Mouse (Mus musculus): Measurements from ENCODE around the gene Gkap1. TPM values are rescaled to one million over a fixed set of nuclear protein-coding genes. Genes with fewer than 3 reads are reported as not detected.

Gkap1 gene
- polyA plus RNA-seq, 1 experiment, result 195 TPM

GRCm38 (mm10) chr13:58302421-58303145, 27.1 kb upstream of the Gkap1 start:
- Histone ChIP-seq H3K27ac (ENCODE audit: control insufficient read depth, insufficient read depth, low read depth, low read length) (no peak overlapping the region), H3K27me3 (ENCODE audit: control insufficient read depth, insufficient read depth, low read length) (no peaks in the 10 kb centered on the region), H3K4me1 (ENCODE audit: control insufficient read depth, insufficient read depth, low read length) (no peaks in the 10 kb centered on the region), H3K36me3 (ENCODE audit: control insufficient read depth, insufficient read depth, low read length) (no peaks in the 10 kb centered on the region; the same call in 1 of the 2 replicates), H3K4me3 (ENCODE audit: control insufficient read depth, low read depth, low read length) (no peak overlapping the region)
- TF ChIP-seq CTCF (IDR thresholded peaks at IDR 0.05; ENCODE audit: control insufficient read depth, insufficient read depth, insufficient replicate concordance, low read depth, low read length) (no peak), POLR2A (IDR thresholded peaks at IDR 0.05; ENCODE audit: control insufficient read depth, low read depth, low read length) (no peak)

- TF ChIP-seq POLR2A (IDR thresholded peaks at IDR 0.05; ENCODE audit: control insufficient read depth, low read depth, low read length), result no peak
- no peak for TF ChIP-seq CTCF (IDR thresholded peaks at IDR 0.05; ENCODE audit: control insufficient read depth, insufficient read depth, insufficient replicate concordance, low read depth, low read length)
- H3K27ac ChIP-seq (ENCODE audit: control insufficient read depth, insufficient read depth, low read depth, low read length), result no peak overlapping the region
- no peaks in the 10 kb centered on the region for H3K27me3 ChIP-seq (ENCODE audit: control insufficient read depth, insufficient read depth, low read length)
- no peaks in the 10 kb centered on the region; the same call in 1 of the 2 replicates for H3K36me3 ChIP-seq (ENCODE audit: control insufficient read depth, insufficient read depth, low read length)
- H3K4me1 ChIP-seq (ENCODE audit: control insufficient read depth, insufficient read depth, low read length), result no peaks in the 10 kb centered on the region
- no peak overlapping the region for H3K4me3 ChIP-seq (ENCODE audit: control insufficient read depth, low read depth, low read length)
Observed at GRCm38 (mm10) chr13:58301961-58302360, 26.5 kb upstream of the Gkap1 start.

- Histone ChIP-seq H3K27ac (ENCODE audit: control insufficient read depth, insufficient read depth, low read depth, low read length) (no peak overlapping the region), H3K36me3 (ENCODE audit: control insufficient read depth, insufficient read depth, low read length) (no peaks in the 10 kb centered on the region; the same call in 1 of the 2 replicates), H3K4me3 (ENCODE audit: control insufficient read depth, low read depth, low read length) (no peak overlapping the region), H3K27me3 (ENCODE audit: control insufficient read depth, insufficient read depth, low read length) (no peaks in the 10 kb centered on the region), H3K4me1 (ENCODE audit: control insufficient read depth, insufficient read depth, low read length) (no peaks in the 10 kb centered on the region)
- TF ChIP-seq CTCF (IDR thresholded peaks at IDR 0.05; ENCODE audit: control insufficient read depth, insufficient read depth, insufficient replicate concordance, low read depth, low read length) (no peak), POLR2A (IDR thresholded peaks at IDR 0.05; ENCODE audit: control insufficient read depth, low read depth, low read length) (no peak)
Observed at GRCm38 (mm10) chr13:58298756-58299155, 23.3 kb upstream of the Gkap1 start.

- H3K27me3 ChIP-seq (ENCODE audit: control insufficient read depth, insufficient read depth, low read length), result no peaks in the 10 kb centered on the region
- H3K27ac ChIP-seq (ENCODE audit: control insufficient read depth, insufficient read depth, low read depth, low read length), result no peak overlapping the region
- no peaks in the 10 kb centered on the region; the same call in 1 of the 2 replicates for H3K36me3 ChIP-seq (ENCODE audit: control insufficient read depth, insufficient read depth, low read length)
- peaks cover 3% of the 10 kb centered on the region; the same call in 1 of the 2 replicates for H3K4me1 ChIP-seq (ENCODE audit: control insufficient read depth, insufficient read depth, low read length)
- no peak overlapping the region for H3K4me3 ChIP-seq (ENCODE audit: control insufficient read depth, low read depth, low read length)
- no peak for TF ChIP-seq POLR2A (IDR thresholded peaks at IDR 0.05; ENCODE audit: control insufficient read depth, low read depth, low read length)
- no peak for TF ChIP-seq CTCF (IDR thresholded peaks at IDR 0.05; ENCODE audit: control insufficient read depth, insufficient read depth, insufficient replicate concordance, low read depth, low read length)
Observed at GRCm38 (mm10) chr13:58295582-58295981, 20.1 kb upstream of the Gkap1 start.

- Histone ChIP-seq H3K27ac (ENCODE audit: control insufficient read depth, insufficient read depth, low read depth, low read length) (no peak overlapping the region), H3K27me3 (ENCODE audit: control insufficient read depth, insufficient read depth, low read length) (no peaks in the 10 kb centered on the region), H3K4me3 (ENCODE audit: control insufficient read depth, low read depth, low read length) (no peak overlapping the region), H3K36me3 (ENCODE audit: control insufficient read depth, insufficient read depth, low read length) (no peaks in the 10 kb centered on the region; the same call in 1 of the 2 replicates), H3K4me1 (ENCODE audit: control insufficient read depth, insufficient read depth, low read length) (peaks cover 4% of the 10 kb centered on the region; the same call in 1 of the 2 replicates)
- TF ChIP-seq CTCF (IDR thresholded peaks at IDR 0.05; ENCODE audit: control insufficient read depth, insufficient read depth, insufficient replicate concordance, low read depth, low read length) (no peak), POLR2A (IDR thresholded peaks at IDR 0.05; ENCODE audit: control insufficient read depth, low read depth, low read length) (no peak)
Observed at GRCm38 (mm10) chr13:58292811-58293210, 17.3 kb upstream of the Gkap1 start.

- peaks cover 6% of the 10 kb centered on the region; the same call in 1 of the 2 replicates for H3K4me1 ChIP-seq (ENCODE audit: control insufficient read depth, insufficient read depth, low read length)
Observed at GRCm38 (mm10) chr13:58289308-58289707, 13.8 kb upstream of the Gkap1 start.

GRCm38 (mm10) chr13:58287822-58288221, 12.3 kb upstream of the Gkap1 start:
- H3K27ac ChIP-seq (ENCODE audit: control insufficient read depth, insufficient read depth, low read depth, low read length), result no peak overlapping the region
- no peak overlapping the region for H3K4me3 ChIP-seq (ENCODE audit: control insufficient read depth, low read depth, low read length)
- peak; percentile 93 for TF ChIP-seq CTCF (IDR thresholded peaks at IDR 0.05; ENCODE audit: control insufficient read depth, insufficient read depth, insufficient replicate concordance, low read depth, low read length)
- TF ChIP-seq POLR2A (IDR thresholded peaks at IDR 0.05; ENCODE audit: control insufficient read depth, low read depth, low read length), result no peak
- no peaks in the 10 kb centered on the region for H3K27me3 ChIP-seq (ENCODE audit: control insufficient read depth, insufficient read depth, low read length)
- no peaks in the 10 kb centered on the region; the same call in 1 of the 2 replicates for H3K36me3 ChIP-seq (ENCODE audit: control insufficient read depth, insufficient read depth, low read length)
- peaks cover 5% of the 10 kb centered on the region; the same call in 1 of the 2 replicates for H3K4me1 ChIP-seq (ENCODE audit: control insufficient read depth, insufficient read depth, low read length)

More at GRCm38 (mm10) chr13:58289308-58289707, 13.8 kb upstream of the Gkap1 start:
- H3K27me3 ChIP-seq (ENCODE audit: control insufficient read depth, insufficient read depth, low read length), result no peaks in the 10 kb centered on the region
- TF ChIP-seq POLR2A (IDR thresholded peaks at IDR 0.05; ENCODE audit: control insufficient read depth, low read depth, low read length) (no peak), CTCF (IDR thresholded peaks at IDR 0.05; ENCODE audit: control insufficient read depth, insufficient read depth, insufficient replicate concordance, low read depth, low read length) (no peak)
- no peak overlapping the region for H3K27ac ChIP-seq (ENCODE audit: control insufficient read depth, insufficient read depth, low read depth, low read length)
- H3K4me3 ChIP-seq (ENCODE audit: control insufficient read depth, low read depth, low read length), result no peak overlapping the region
- H3K36me3 ChIP-seq (ENCODE audit: control insufficient read depth, insufficient read depth, low read length), result no peaks in the 10 kb centered on the region; the same call in 1 of the 2 replicates
